Mouse (Mus musculus): ENCODE results near the gene Arnt2. TPM values are rescaled to one million over a fixed set of nuclear protein-coding genes. Genes with fewer than 3 reads are reported as not detected.

The Arnt2 gene
- polyA plus RNA-seq, 1 experiment from 2014 or later, result 4.4 TPM

DNA sequence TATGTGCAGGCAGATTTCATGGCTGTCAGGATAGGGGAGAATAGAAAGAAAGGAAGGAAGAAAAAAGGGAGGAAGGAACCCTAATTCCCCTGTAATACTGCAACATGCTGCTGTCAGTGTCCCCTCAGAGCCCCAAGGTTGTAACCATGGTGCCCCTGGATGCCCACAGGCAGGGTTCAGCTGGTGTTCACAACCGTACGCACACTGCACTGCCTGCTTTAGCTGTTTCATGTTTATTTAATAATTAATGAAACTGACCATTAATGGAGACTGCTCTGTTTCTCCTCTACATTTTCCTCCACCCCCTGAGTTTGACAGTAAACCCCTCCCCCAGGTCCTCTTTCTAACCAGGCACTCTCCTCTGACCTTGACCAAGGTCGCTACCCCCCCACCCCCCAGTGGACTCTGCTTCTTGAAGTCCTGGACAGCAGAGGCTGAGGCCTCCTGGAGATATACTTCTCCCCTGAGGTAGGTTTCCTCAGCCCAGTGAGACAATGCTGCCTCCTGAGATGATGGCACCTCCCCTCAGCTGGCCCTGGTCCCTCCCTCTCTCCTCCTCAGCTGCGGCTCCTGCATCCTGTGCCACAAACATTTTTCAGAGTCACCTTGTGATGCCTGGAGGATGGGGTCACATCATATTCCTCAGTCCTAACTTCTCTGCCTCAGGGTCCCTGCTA is 150.5 kb downstream of the Arnt2 start:
- H3K9ac ChIP-seq, result no peak overlapping the region
- H3K27me3 ChIP-seq (replicated peaks), result no peaks in the 10 kb centered on the region
- H3K36me3 ChIP-seq, result 0 out of 2 replicates have a peak, but pooled peaks cover 3% of the 10 kb centered on the region
- ATAC-seq (ENCODE audit: insufficient number of reproducible peaks, low FRiP score), result no peak
- no peak overlapping the region for H3K4me3 ChIP-seq
- H3K4me1 ChIP-seq (replicated peaks), result no peaks in the 10 kb centered on the region
- H3K9me3 ChIP-seq (replicated peaks), result no peaks in the 10 kb centered on the region
- H3K27ac ChIP-seq (ENCODE audit: poor library complexity, severe bottlenecking), result no peak overlapping the region
- whole genome bisulfite sequencing, result 54% methylated on average over 4 of the region's 4 CpGs
- no peak overlapping the region for H3K4me2 ChIP-seq

DNA sequence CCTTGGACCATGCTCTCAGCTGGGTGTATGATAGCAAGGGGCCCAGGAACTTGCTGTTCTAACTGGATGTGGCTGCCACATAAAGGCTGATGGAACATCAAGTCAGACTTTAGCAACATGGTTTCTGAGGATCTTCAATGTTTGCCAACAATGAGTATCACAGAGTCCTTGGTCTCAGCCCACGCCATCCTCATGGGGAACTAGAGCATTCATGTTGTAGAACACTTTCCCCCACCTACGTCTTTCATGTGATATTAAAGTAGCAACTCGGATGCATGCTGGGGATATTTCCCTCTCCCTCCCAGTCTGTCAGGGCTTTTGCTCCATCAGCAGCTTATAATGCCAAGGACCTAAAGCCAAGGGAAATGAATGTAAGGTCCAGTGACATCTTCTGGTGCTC is 153.3 kb downstream of the Arnt2 start:
- WGBS, result 79% methylated on average over 3 of the region's 3 CpGs

GRCm38 (mm10) chr7:84256245-84256644 is 153.7 kb downstream of the Arnt2 start:
- Histone ChIP-seq H3K4me3 (no peak overlapping the region), H3K4me2 (no peak overlapping the region), H3K9me3 (replicated peaks) (no peaks in the 10 kb centered on the region), H3K9ac (no peak overlapping the region), H3K4me1 (replicated peaks) (no peaks in the 10 kb centered on the region), H3K36me3 (no peaks in the 10 kb centered on the region), H3K27me3 (replicated peaks) (no peaks in the 10 kb centered on the region), H3K27ac (ENCODE audit: poor library complexity, severe bottlenecking) (no peak overlapping the region)
- WGBS, result 48% methylated on average over 1 of the region's 1 CpGs
- no peak for ATAC-seq (ENCODE audit: insufficient number of reproducible peaks, low FRiP score)

More for the DNA sequence above, 153.3 kb downstream of the Arnt2 start:
- ATAC-seq (ENCODE audit: insufficient number of reproducible peaks, low FRiP score), result no peak
- H3K36me3 ChIP-seq, result no peaks in the 10 kb centered on the region
- H3K9ac ChIP-seq, result no peak overlapping the region
- no peak overlapping the region for H3K27ac ChIP-seq (ENCODE audit: poor library complexity, severe bottlenecking)
- H3K9me3 ChIP-seq (replicated peaks), result no peaks in the 10 kb centered on the region
- no peaks in the 10 kb centered on the region for H3K4me1 ChIP-seq (replicated peaks)
- H3K27me3 ChIP-seq (replicated peaks), result no peaks in the 10 kb centered on the region
- H3K4me2 ChIP-seq, result no peak overlapping the region
- no peak overlapping the region for H3K4me3 ChIP-seq

GRCm38 (mm10) chr7:84254916-84255315 is 155.1 kb downstream of the Arnt2 start:
- H3K4me1 ChIP-seq (replicated peaks), result no peaks in the 10 kb centered on the region
- WGBS, result 51% methylated on average over 8 of the region's 8 CpGs
- no peak for ATAC-seq (ENCODE audit: insufficient number of reproducible peaks, low FRiP score)
- no peak overlapping the region for H3K27ac ChIP-seq (ENCODE audit: poor library complexity, severe bottlenecking)
- H3K27me3 ChIP-seq (replicated peaks), result no peaks in the 10 kb centered on the region
- H3K9me3 ChIP-seq (replicated peaks), result no peaks in the 10 kb centered on the region
- no peaks in the 10 kb centered on the region for H3K36me3 ChIP-seq
- no peak overlapping the region for H3K4me3 ChIP-seq
- no peak overlapping the region for H3K4me2 ChIP-seq
- no peak overlapping the region for H3K9ac ChIP-seq

GRCm38 (mm10) chr7:84254311-84254710 is 155.7 kb downstream of the Arnt2 start:
- Histone ChIP-seq H3K27ac (ENCODE audit: poor library complexity, severe bottlenecking) (no peak overlapping the region), H3K27me3 (replicated peaks) (no peaks in the 10 kb centered on the region), H3K36me3 (no peaks in the 10 kb centered on the region), H3K4me2 (no peak overlapping the region), H3K4me1 (replicated peaks) (no peaks in the 10 kb centered on the region), H3K9ac (no peak overlapping the region), H3K4me3 (no peak overlapping the region), H3K9me3 (replicated peaks) (no peaks in the 10 kb centered on the region)
- WGBS, result 33% methylated on average over 3 of the region's 3 CpGs
- no peak for ATAC-seq (ENCODE audit: insufficient number of reproducible peaks, low FRiP score)

DNA sequence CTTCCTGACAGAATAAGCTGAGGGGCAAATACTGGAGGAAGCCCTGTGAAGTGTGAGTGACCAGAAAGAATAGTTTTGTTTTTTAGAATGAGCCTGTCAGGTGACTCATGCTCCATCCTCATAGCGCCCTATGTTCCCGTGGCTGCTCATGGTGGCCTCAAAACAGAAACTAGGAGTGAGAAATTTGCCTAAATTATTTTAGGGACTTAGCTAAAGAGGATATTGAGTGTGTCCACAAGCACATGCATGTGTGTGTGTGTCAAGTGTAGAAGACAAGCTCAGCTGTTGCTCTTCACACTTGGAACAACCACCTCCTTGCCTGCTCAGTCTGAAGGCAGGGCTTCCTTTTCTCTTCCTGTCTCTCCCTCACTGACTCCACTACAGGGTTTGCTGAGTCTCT is 158.3 kb downstream of the Arnt2 start:
- Histone ChIP-seq H3K4me1 (replicated peaks) (peaks cover 5% of the 10 kb centered on the region), H3K4me2 (no peak overlapping the region), H3K9me3 (replicated peaks) (no peaks in the 10 kb centered on the region), H3K27ac (ENCODE audit: poor library complexity, severe bottlenecking) (no peak overlapping the region), H3K4me3 (no peak overlapping the region), H3K9ac (no peak overlapping the region), H3K36me3 (no peaks in the 10 kb centered on the region), H3K27me3 (replicated peaks) (no peaks in the 10 kb centered on the region)
- WGBS, result 89% methylated on average over 2 of the region's 2 CpGs
- ATAC-seq (ENCODE audit: insufficient number of reproducible peaks, low FRiP score), result no peak

DNA sequence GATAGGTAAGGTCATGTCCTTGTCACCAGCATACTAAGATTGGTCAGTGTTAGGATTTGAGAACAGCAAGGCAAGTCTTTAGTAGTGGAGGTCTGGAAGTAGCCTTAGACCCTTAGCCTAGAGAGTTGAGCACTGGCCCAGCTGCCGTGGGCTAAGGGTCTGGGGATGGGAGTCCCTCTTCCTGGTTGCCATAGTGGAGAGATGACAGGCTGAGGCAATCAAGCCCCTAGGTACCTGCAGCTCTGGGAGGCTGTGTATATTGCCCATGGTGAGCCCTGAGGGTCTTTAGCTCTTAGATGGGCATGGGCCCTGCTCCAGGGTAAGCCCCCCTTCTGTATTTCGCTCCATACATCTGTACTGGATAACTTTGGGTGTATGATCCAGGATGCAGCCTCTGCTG is 159.2 kb downstream of the Arnt2 start:
- Histone ChIP-seq H3K4me1 (replicated peaks) (peaks cover 5% of the 10 kb centered on the region), H3K27ac (ENCODE audit: poor library complexity, severe bottlenecking) (no peak overlapping the region), H3K4me3 (no peak overlapping the region), H3K27me3 (replicated peaks) (no peaks in the 10 kb centered on the region), H3K9me3 (replicated peaks) (no peaks in the 10 kb centered on the region), H3K9ac (no peak overlapping the region), H3K4me2 (no peak overlapping the region), H3K36me3 (no peaks in the 10 kb centered on the region)
- ATAC-seq (ENCODE audit: insufficient number of reproducible peaks, low FRiP score), result no peak
- WGBS, result 72% methylated on average over 2 of the region's 2 CpGs

GRCm38 (mm10) chr7:84249951-84250350 is 160.0 kb downstream of the Arnt2 start:
- Histone ChIP-seq H3K4me2 (no peak overlapping the region), H3K27ac (ENCODE audit: poor library complexity, severe bottlenecking) (no peak overlapping the region), H3K4me3 (no peak overlapping the region), H3K36me3 (no peaks in the 10 kb centered on the region), H3K9ac (no peak overlapping the region), H3K4me1 (replicated peaks) (peaks cover 5% of the 10 kb centered on the region), H3K27me3 (replicated peaks) (no peaks in the 10 kb centered on the region), H3K9me3 (replicated peaks) (no peaks in the 10 kb centered on the region)
- WGBS, result 80% methylated on average over 8 of the region's 8 CpGs
- ATAC-seq (ENCODE audit: insufficient number of reproducible peaks, low FRiP score), result no peak

DNA sequence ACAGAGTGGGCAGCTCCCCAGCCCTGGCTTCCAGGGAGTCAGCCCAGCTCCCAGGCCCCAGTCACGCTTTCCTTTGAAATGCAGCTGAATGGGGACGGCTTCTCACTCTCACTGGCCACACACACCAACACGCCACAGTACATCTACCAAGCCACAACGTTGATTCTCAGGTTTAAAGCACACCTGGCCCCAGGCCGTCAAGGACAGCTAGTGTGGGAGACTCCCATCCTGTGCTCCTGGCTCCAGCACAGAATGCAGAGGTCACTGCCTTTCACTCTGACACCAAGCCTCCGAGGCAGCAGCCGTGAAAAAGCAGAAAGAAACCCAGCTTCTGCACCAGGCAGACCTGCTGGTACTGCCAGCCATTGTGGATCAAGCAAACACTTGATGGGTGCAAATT is 160.6 kb downstream of the Arnt2 start:
- no peak overlapping the region for H3K9ac ChIP-seq
- no peak for ATAC-seq (ENCODE audit: insufficient number of reproducible peaks, low FRiP score)
- WGBS, result 45% methylated on average over 7 of the region's 7 CpGs
- H3K4me2 ChIP-seq, result no peak overlapping the region
- no peaks in the 10 kb centered on the region for H3K27me3 ChIP-seq (replicated peaks)
- H3K4me3 ChIP-seq, result no peak overlapping the region
- H3K36me3 ChIP-seq, result no peaks in the 10 kb centered on the region
- H3K9me3 ChIP-seq (replicated peaks), result no peaks in the 10 kb centered on the region
- no peak overlapping the region for H3K27ac ChIP-seq (ENCODE audit: poor library complexity, severe bottlenecking)
- H3K4me1 ChIP-seq (replicated peaks), result peaks cover 5% of the 10 kb centered on the region

DNA sequence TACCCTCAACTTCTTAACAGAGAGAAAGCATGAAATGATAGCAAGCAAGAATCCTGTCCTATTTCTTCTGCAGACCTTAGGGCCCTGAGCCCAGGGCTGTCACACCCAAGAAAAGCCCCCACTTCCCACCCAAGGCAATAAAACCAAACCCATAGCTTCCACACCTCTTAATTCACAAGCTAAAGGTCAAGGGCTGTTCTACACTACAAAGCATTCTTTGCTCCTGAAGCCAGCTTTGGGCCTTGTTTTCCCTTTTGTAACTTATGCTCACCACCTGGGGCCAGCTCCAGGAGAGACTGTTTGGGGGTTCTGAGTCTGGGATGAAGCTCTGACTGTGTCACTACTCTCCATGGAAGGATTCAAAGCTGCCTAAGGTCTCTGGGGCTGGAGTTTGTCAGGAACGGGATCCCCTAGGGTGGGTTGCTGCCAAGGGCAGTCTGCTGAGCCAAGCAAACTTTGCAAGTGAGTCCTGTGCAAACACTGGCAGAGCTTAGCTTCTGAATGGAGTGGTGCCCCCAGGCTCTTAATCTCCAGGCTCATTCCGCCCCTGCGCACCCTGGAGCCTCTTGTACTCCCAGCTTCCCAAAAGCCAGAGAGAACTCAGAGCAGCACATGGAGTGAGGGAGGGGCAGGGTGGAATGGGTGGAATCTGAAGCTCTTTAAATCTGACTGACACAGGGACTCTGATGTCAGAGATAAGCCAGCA is 161.9 kb downstream of the Arnt2 start:
- peaks cover 5% of the 10 kb centered on the region for H3K4me1 ChIP-seq (replicated peaks)
- WGBS, result 42% methylated on average over 3 of the region's 3 CpGs
- H3K4me2 ChIP-seq, result no peak overlapping the region
- ATAC-seq (ENCODE audit: insufficient number of reproducible peaks, low FRiP score), result no peak
- no peaks in the 10 kb centered on the region for H3K27me3 ChIP-seq (replicated peaks)
- H3K9me3 ChIP-seq (replicated peaks), result no peaks in the 10 kb centered on the region
- H3K4me3 ChIP-seq, result no peak overlapping the region
- H3K27ac ChIP-seq (ENCODE audit: poor library complexity, severe bottlenecking), result no peak overlapping the region
- no peak overlapping the region for H3K9ac ChIP-seq
- H3K36me3 ChIP-seq, result no peaks in the 10 kb centered on the region

DNA sequence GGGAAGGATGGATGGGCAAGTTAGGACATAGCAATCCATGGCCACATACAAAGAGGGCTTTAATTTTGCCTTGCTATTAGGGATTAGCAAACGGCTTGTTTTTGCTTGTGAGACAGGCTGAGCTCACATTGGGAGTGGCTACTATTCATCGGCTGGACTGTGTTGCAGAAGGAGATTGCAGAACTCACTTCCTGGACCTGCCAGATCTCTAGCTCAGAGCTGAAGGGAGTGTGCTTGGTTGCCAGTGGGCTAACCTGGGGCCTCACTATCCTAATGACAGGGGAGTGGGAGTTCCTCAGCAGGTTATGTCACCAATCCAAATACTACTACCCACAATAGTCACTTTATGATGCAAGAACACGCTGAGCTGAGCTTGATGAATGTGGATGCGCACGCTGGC is 163.1 kb downstream of the Arnt2 start:
- no peaks in the 10 kb centered on the region for H3K27me3 ChIP-seq (replicated peaks)
- no peaks in the 10 kb centered on the region for H3K36me3 ChIP-seq
- H3K27ac ChIP-seq (ENCODE audit: poor library complexity, severe bottlenecking), result no peak overlapping the region
- WGBS, result 75% methylated on average over 5 of the region's 5 CpGs
- H3K9ac ChIP-seq, result no peak overlapping the region
- H3K4me2 ChIP-seq, result no peak overlapping the region
- peaks cover 5% of the 10 kb centered on the region for H3K4me1 ChIP-seq (replicated peaks)
- H3K4me3 ChIP-seq, result no peak overlapping the region
- H3K9me3 ChIP-seq (replicated peaks), result no peaks in the 10 kb centered on the region
- ATAC-seq (ENCODE audit: insufficient number of reproducible peaks, low FRiP score), result no peak

- Histone ChIP-seq H3K4me3 (no peak overlapping the region), H3K9ac (no peak overlapping the region), H3K36me3 (no peaks in the 10 kb centered on the region), H3K27ac (ENCODE audit: poor library complexity, severe bottlenecking) (no peak overlapping the region), H3K27me3 (replicated peaks) (no peaks in the 10 kb centered on the region), H3K9me3 (replicated peaks) (no peaks in the 10 kb centered on the region), H3K4me1 (replicated peaks) (peaks cover 5% of the 10 kb centered on the region), H3K4me2 (no peak overlapping the region)
- no peak for ATAC-seq (ENCODE audit: insufficient number of reproducible peaks, low FRiP score)
- 71% methylated on average over 2 of the region's 2 CpGs for WGBS
These were observed 163.9 kb downstream of the Arnt2 start for GRCm38 (mm10) chr7:84246093-84246492.
